Mouse (Mus musculus): ENCODE measurements at regions not wholly inside any gene's neighbourhood (a gene's known extent, or its start where the extent isn't known, plus 50 kb on each side); places are given as distances from the start of the nearest gene placed in this dataset.
A peak's percentile ranks its signal among the peaks of the same experiment; 100 is the strongest.

DNA sequence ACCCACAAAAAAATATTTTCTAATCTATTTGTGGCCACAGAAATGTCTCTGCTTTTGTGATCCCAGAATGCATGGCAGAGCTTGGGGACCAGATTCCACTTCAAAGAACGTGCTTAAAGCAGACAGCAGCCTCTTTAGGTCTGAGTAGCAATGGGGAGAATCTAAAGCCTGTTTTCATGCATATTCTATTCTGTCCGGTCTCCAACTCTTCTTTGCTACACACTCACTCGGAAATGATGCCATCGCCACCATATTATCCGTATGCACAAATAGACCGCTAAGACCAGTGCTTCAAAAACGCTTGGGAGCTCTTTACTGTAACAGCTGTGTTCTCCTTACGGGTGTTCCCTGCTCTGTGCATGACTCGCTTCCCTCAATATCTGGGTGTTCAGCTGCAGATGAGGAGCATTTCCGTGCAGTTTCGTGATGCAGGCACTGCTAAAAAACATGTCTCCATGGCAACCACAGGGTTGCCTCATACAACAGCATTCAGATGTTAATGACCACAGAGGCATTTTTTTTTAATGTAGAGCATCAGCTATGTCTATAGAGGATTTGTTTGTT lies 107.0 kb downstream of the Snx19 start:
- DNase-seq (ENCODE audit: low spot score in 2 of 2) = peak; percentile 42
- intact Hi-C loops (cut with DNase I) = no loop called here

DNA sequence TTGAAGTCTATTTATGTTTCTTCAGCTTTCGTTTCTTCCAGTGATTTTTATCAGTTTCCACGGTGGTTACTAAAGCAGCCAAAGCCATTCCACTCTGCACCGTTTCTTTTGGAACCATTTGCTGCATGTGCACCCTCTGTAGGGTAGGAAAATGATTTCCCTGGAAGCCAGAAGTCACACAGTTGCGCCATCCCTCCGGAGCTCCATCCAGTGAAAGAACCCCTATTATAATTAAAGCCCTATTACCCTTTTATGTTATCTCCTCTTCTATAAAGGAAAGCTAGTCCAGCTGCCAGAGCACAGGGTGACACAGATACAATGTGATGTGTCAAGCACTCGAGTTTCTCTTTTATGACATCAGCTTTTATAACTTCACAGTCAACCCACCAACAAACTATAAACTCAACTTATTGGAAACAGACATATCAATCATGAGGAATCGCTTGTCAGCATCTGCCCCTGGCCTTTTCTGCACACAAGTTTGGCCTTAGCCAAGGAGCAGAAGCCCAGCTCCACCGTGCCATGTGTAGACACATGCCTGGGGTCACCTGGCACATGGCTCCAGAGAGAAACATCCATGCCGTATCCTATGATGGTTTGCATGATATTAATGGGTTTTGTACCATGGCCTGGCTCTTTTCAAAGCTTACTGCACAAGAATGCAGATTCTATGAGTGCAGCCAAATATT lies 106.3 kb downstream of the Snx19 start:
- DNase-seq (ENCODE audit: low spot score in 2 of 2) = no peak
- intact Hi-C loops (cut with DNase I) = no loop called here

DNA sequence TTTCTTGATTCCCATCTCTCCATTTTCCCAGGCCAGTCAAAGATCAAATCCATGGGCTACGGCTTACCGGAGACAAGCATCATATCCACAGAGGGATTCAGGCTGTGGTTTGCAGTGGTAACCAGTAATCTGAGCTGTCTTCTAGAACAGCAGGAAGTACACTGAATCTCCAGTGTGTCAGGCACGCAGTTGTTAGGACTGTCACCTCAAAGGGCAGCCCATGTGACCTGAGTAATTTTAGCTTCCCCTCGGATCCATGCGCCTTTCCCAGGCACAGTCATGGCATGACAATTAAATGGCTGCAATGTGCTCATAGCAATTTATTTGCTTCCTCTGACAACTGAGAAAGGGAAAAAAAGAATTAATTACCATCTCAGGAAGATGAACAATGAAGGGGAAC lies 98.2 kb downstream of the Snx19 start:
- intact Hi-C loops (cut with DNase I) = no loop called here
- no peak for DNase-seq (ENCODE audit: low spot score in 2 of 2)

DNA sequence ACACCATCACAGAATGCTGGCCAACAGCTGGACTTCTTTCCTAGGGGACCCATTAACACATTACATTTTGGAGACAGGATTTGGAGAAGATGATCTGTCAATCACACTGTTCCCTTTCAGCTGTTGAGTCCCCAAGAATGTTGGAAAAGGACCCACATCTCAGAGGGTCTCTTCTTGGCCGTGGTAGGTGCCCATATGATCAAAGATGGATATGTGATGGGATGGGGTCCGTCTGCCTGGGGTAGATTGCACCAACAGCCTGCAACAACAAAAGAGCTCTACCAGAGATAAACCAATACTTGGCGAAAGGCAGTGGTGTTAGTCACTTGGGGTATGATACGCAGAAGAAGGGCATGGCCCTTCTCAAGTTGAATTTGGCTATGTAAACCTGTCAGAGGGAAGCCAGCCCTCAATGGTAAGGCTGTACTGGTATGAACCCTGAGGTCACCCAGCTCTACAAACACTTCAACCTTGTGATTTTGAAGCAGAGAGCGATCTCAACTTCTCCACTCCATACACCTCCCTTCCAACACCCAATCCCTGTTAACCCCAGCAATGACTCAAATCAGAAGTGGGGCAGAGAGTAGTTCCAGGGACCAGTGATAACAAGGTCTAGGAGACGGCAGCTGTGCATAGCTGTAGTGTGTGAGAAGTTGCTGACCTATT lies 97.6 kb downstream of the Snx19 start:
- no peak for DNase-seq (ENCODE audit: low spot score in 2 of 2)
- intact Hi-C loops (cut with DNase I) = no loop called here

DNA sequence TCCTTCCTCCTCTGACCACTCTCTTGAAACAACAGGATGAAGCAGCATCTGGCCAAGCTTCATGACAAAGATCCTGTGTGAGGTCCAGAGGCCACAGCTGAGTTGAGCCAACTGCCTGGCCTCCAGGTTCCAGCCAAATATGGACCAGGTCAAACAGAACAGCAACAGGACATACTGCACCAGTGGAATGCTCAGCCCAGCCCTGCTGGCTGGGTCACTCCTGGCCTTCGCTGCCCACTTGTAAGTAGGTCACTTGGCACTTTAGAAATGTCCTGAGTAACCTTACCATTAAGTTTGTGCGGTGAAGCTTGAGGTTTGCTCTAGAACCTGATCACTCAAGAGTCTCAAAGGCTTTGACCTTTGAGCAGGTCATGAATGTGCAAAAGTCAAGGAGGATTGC lies 96.9 kb downstream of the Snx19 start:
- no peak for DNase-seq (ENCODE audit: low spot score in 2 of 2)
- intact Hi-C loops (cut with DNase I) = no loop called here

DNA sequence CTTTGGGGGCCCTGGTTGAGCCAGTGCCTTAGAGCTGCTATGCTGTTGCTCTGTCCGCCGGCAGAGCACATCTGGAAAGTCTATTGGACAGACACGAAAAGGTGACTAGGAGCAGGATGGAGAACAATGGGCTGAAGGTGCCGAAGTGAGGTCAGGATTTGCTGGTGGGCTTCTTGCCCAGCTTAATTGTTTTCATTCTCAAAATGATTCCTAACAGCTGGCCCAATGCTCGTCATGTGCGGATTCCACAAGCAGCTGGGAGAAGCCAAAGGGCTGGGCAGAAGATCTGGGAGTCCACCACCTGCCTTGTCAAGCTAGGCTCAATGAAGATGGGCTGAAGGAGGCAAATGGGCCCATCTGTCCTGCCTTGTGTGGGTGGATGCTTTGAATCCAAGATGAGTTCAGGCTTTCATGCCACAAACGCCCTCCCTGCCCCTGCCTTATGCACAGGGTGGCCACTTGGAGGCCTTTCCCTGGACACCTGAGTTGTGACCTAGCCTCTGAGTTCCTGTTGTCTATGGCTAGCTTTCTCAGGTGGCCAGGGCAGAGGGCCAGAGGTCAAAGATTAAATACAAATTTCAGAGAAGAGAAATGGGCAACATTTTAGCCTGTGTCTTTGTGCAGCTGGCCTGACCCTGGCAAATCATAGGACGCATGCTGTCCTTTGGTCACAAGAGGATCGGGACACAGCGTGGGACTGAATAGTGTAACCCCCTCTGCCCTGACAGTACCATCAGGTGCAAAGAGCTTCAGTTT lies 95.9 kb downstream of the Snx19 start:
- DNase-seq (ENCODE audit: low spot score in 2 of 2) = no peak
- intact Hi-C loops (cut with DNase I) = no loop called here

DNA sequence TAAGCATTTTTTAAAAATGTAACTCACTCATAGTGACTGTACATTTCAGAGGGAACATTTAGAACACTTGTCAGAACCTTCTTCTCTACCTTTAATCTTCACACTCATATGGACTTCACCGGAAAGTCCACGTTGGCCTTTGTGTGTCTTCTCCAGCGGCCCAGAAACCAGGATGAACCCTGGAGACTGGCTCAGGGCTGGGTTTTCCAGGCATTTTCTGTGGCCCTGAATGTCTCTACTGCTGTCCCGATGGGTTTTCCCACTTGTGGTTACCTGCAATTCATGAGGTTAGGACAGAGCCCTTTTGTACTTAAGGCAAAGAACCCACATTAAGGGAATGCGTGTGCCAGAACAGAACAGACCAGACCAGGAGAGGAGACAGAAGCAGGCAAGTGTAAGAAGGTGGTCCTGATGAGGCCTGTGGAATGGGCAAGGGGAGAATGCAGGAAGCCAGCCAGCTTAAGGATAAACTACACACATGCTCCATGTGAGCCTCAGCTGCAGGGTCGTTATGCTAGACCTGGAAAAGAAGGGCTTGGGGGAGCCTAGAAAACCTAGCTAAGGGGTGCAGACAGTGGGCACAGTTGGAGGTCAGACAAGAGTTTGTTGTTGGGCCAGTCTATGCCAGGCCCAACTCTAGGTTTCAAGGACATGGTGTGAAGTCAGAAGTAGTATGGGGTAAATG lies 94.8 kb downstream of the Snx19 start:
- intact Hi-C loops (cut with DNase I) = no loop called here

DNA sequence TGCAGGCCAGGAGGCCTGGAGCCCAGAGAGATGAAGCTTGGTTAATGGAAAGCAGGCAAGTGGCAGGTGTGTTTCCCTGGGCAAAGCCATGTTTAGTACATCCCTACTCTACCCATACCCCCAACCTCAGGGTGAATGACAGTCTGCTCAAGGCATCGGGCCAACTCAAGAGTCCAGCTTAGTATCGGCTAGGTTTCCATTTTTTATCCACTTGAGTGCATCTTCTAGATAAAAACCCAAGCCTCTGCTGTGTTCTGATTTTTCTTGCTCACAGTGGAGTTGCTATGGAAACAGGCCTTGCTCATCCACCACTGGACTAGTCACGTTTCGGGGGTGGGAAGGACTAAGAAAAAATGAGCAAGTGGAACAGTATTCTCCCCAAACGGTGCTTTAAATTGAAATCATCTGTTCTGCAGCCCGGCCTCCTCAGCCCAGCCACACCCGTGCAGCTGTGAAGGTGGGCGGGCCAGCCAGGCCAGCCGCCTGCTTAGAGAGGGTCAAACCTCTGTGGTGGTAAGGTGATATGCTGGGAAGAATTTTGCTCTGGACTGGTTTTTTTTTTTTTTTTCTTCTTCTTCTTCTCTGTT lies 94.0 kb downstream of the Snx19 start:
- intact Hi-C loops (cut with DNase I) = no loop called here
- DNase-seq (ENCODE audit: low spot score in 2 of 2) = peak; percentile 71 to 93

More for the DNA sequence above, 94.8 kb downstream of the Snx19 start:
- DNase-seq (ENCODE audit: low spot score in 2 of 2) = no peak

DNA sequence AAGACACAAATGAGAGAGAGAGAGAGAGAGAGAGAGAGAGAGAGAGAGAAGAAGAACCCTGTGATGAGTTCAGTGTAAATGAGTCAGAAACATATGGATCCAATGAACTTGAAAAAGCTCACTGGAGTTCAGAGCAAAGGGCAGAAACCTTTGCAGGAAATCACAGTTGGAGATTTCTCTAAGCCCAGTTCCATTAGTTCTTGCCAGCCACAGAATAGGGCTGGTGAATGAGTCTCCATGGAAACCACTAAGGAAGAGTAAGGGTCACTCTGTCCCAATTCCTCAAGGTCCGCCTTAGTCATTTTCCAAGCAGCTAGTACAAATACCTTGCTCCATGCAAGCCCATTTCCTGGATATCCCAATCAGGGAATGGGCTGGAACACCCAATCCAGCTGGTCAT lies 93.2 kb downstream of the Snx19 start:
- intact Hi-C loops (cut with DNase I) = no loop called here
- no peak for DNase-seq (ENCODE audit: low spot score in 2 of 2)

DNA sequence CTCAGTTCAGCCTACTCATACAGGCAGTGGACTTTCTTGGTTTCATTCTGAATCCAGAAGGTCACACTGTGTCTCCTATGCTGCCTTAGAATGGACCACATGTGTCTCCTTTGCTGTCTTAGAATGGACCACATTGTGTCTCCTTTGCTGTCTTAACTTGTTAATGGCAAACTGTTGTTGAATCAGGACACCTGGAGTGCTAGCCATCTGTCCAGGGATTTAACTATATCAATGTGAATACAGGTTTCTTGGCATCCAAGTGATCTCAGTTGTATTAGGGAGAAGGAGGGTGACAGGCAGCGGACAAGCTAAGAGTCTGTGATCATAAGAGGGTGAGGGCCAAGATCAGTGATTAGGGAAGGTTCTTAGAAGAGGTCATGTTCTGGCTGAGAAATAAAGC lies 92.3 kb downstream of the Snx19 start:
- no peak for DNase-seq (ENCODE audit: low spot score in 2 of 2)
- intact Hi-C loops (cut with DNase I) = no loop called here

Measured in left cerebral cortex, postnatal 25 days (tissue).